Mouse (Mus musculus): ENCODE results near the gene Fbxl5. TPM values are rescaled to one million over a fixed set of nuclear protein-coding genes. Genes with fewer than 3 reads are reported as not detected.

The Fbxl5 gene
- polyA plus RNA-seq (2015; fragmentation: Nextera tagmentation; extraction: Ambion mirVana), result 64.5 and 69.8 TPM in 2 replicates

DNA sequence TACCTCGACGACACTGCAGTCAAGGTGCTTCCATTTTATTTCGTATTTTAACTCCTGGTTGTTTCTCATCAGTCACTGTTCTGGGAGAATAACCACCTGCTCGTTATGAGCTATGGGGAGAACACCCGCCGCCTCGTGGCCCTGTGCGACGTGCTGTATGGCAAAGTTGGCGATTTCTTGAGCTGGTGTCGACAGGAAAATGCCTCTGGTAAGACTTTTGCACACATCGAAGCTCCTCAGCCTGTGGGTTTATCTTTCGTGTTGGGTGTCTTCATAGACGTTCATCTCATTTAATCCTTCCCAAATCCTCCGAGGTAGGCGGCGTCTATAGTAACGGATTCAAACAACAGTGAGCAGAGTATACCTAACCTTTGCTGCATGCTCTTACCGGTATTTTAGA lies at the start of gene Fbxl5:
Fbxl5 (minus strand) TSS at position 101 of the 400 bp plus-strand sequence.
- Histone ChIP-seq H3K27me3 (no peaks in the 10 kb centered on the region), H3K4me3 (no peak within 1 kb of the TSS), H3K27ac (no peak within 1 kb of the TSS), H3K9ac (no peak within 1 kb of the TSS), H3K36me3 (ENCODE audit: poor library complexity, severe bottlenecking) (no peaks in the 10 kb centered on the region), H3K4me2 (no peak within 1 kb of the TSS), H3K4me1 (no peaks in the 10 kb centered on the region), H3K9me3 (replicated peaks) (no peaks in the 10 kb centered on the region)
- no peak for ATAC-seq
- 83% methylated on average over 19 of the region's 19 CpGs for WGBS

DNA sequence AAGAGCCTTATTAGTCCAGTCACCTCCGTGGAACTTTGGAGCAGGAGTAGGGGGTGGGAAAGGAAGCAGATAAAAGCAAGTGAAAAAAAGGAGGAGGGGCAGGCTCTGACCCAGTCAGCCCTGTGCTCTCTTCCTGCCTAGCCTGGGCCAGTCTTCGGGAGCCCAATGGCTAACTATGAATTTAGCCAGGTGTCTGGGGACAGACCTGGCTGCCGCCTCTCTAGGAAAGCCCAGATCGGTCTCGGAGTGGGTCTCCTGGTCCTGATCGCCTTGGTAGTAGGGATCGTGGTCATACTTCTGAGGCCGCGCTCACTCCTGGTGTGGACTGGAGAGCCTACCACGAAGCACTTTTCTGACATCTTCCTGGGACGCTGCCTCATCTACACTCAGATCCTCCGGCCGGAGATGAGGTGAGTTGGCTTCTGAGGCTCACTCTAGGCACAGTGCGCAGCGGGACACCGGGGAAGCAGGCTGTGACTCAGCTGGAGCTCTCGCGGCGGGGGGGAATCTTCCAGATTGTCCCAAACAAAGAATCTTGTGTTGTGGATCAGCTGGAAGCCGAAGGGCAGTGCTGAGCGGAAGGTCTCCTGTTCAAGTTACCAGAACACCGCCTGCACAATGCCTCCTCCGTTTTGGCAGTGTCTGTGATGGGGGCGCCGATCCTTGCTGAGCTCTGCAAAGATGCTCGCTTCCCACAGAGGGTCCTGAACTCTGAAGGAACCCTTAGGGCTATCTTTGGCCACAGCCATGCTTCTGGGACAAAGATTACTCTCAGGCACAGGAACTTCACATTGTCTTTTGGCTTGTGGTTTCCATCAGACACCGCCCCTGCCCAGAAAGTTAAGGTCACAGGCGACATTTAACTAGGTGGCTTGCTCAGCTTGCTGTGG lies 47.5 kb upstream of the Fbxl5 start:
- WGBS, result 5% methylated on average over 28 of the region's 28 CpGs
- Histone ChIP-seq H3K9me3 (replicated peaks) (no peaks in the 10 kb centered on the region), H3K9ac (peak overlapping the region; percentile 51), H3K4me2 (peak overlapping the region; percentile 60), H3K27me3 (peaks cover 4% of the 10 kb centered on the region; the same call in 1 of the 2 replicates), H3K4me3 (peak overlapping the region; percentile 28), H3K27ac (no peak overlapping the region), H3K36me3 (ENCODE audit: poor library complexity, severe bottlenecking) (no peaks in the 10 kb centered on the region), H3K4me1 (peaks cover 9% of the 10 kb centered on the region)
- ATAC-seq, result peak; percentile 41; the same call in 1 of the 2 replicates

- peak within 1 kb of the TSS; percentile 60 for H3K4me2 ChIP-seq
- peaks cover 4% of the 10 kb centered on the region; the same call in 1 of the 2 replicates for H3K27me3 ChIP-seq
- H3K4me1 ChIP-seq, result peaks cover 9% of the 10 kb centered on the region
- ATAC-seq, result no peak
- peak within 1 kb of the TSS; percentile 28 for H3K4me3 ChIP-seq
- H3K9ac ChIP-seq, result peak within 1 kb of the TSS; percentile 51
- no peaks in the 10 kb centered on the region for H3K9me3 ChIP-seq (replicated peaks)
- no peaks in the 10 kb centered on the region for H3K36me3 ChIP-seq (ENCODE audit: poor library complexity, severe bottlenecking)
- no peak within 1 kb of the TSS for H3K27ac ChIP-seq
These were observed 46.8 kb upstream of the Fbxl5 start, which contains the start of gene Cd38 for GRCm38 (mm10) chr5:43868253-43868652. TSS of gene Cd38 (plus strand) at chr5:43868553.

DNA sequence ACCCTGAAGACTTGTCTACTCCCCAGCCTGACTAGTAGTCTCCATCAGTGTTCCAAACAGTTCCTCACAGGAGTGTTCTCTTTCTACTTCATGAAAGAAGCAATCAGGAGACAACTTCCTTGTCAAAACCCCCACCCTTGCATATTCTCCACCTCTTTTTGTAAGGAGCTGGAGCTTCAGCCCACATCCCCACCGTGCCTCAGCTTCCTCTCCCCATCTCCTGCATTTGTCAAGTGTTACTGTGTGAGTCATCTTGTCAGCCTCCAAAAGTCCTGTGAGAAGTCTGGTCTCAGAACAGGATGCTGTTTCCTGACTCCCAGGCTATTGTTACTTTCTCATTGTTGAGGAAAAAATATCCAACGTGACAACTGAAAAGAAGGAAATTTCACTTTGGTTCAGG lies 43.9 kb upstream of the Fbxl5 start:
- Histone ChIP-seq H3K9me3 (replicated peaks) (no peaks in the 10 kb centered on the region), H3K4me2 (no peak overlapping the region), H3K27me3 (peaks cover 4% of the 10 kb centered on the region; the same call in 1 of the 2 replicates), H3K27ac (no peak overlapping the region), H3K9ac (no peak overlapping the region), H3K36me3 (ENCODE audit: poor library complexity, severe bottlenecking) (no peaks in the 10 kb centered on the region), H3K4me3 (no peak overlapping the region), H3K4me1 (peaks cover 9% of the 10 kb centered on the region)
- no peak for ATAC-seq
- WGBS, result 93% methylated on average over 2 of the region's 2 CpGs

DNA sequence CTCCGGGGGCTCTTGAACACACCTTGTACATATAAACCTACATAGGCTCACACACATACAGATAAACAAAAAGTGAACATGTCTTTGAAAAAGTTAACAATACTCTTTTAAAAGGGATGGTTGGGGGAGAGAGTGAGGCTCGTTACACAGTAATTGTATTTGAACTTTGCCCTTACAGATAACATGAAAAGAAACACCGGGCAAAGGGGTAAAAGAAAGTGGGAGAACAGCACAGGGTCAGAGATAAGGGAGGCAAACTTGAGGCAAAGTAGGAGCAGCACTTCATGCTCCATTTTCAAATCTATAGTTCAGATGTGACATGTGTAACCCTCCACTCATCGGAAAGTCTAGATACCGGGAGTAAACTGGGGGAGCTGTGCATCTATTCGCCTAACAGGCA lies 42.2 kb upstream of the Fbxl5 start:
- Histone ChIP-seq H3K4me3 (no peak overlapping the region), H3K9ac (no peak overlapping the region), H3K36me3 (ENCODE audit: poor library complexity, severe bottlenecking) (no peaks in the 10 kb centered on the region), H3K4me2 (no peak overlapping the region), H3K9me3 (replicated peaks) (no peaks in the 10 kb centered on the region), H3K27me3 (peaks cover 4% of the 10 kb centered on the region; the same call in 1 of the 2 replicates), H3K27ac (no peak overlapping the region), H3K4me1 (peaks cover 1% of the 10 kb centered on the region)
- 75% methylated on average over 6 of the region's 6 CpGs for WGBS
- no peak for ATAC-seq

GRCm38 (mm10) chr5:43860670-43861431 lies 39.4 kb upstream of the Fbxl5 start:
- no peak overlapping the region for H3K27ac ChIP-seq
- H3K36me3 ChIP-seq (ENCODE audit: poor library complexity, severe bottlenecking), result no peaks in the 10 kb centered on the region
- ATAC-seq, result no peak
- 77% methylated on average over 5 of the region's 5 CpGs for WGBS
- no peaks in the 10 kb centered on the region for H3K27me3 ChIP-seq
- no peak overlapping the region for H3K4me2 ChIP-seq
- no peak overlapping the region for H3K4me3 ChIP-seq
- no peaks in the 10 kb centered on the region for H3K4me1 ChIP-seq
- H3K9me3 ChIP-seq (replicated peaks), result no peaks in the 10 kb centered on the region
- H3K9ac ChIP-seq, result no peak overlapping the region

DNA sequence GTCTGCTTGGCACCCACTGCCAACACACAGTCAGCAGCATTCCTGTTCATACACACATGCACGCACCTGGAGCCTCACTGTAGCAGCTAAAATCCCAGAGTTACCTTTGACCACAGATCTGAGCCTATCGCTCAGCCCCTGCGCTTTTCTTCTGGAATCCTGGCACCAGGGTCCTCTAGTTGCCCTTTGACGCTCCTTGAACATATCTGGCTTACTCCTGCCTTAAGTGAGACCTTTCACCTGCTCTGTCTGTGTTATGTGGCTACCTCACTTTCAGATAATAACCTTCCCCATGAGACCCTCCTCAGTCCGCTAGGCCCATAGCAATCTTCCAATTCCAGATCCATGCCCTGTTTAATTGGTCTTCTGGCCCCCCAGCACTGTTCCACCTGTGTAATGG lies 38.7 kb upstream of the Fbxl5 start:
- Histone ChIP-seq H3K9ac (no peak overlapping the region), H3K27me3 (no peaks in the 10 kb centered on the region), H3K4me3 (no peak overlapping the region), H3K4me1 (no peaks in the 10 kb centered on the region), H3K4me2 (no peak overlapping the region), H3K36me3 (ENCODE audit: poor library complexity, severe bottlenecking) (no peaks in the 10 kb centered on the region), H3K27ac (no peak overlapping the region), H3K9me3 (replicated peaks) (no peaks in the 10 kb centered on the region)
- 92% methylated on average over 5 of the region's 5 CpGs for WGBS
- no peak for ATAC-seq

DNA sequence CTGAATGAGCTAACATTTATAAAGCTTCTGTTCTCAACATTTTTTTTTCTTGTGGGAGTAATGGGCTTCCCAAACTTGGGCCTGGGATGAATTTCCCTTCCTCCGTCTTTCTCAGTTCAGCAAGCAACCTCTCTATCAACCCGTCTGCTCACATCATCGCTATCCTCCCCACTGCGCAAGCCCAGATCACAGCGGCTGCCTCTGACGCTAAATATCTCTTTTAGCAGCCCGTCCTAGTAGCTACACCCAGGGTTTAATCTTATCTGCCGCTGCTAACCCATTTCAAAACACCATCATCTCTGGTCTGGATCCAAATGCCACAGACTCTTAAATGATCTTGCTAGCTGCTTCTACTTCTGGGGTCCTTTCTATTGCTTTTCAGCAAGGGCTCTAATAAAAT lies 38.2 kb upstream of the Fbxl5 start:
- Histone ChIP-seq H3K4me2 (no peak overlapping the region), H3K9me3 (replicated peaks) (no peaks in the 10 kb centered on the region), H3K4me3 (no peak overlapping the region), H3K36me3 (ENCODE audit: poor library complexity, severe bottlenecking) (no peaks in the 10 kb centered on the region), H3K27ac (no peak overlapping the region), H3K9ac (no peak overlapping the region), H3K4me1 (no peaks in the 10 kb centered on the region), H3K27me3 (no peaks in the 10 kb centered on the region)
- WGBS, result 92% methylated on average over 8 of the region's 8 CpGs
- ATAC-seq, result no peak

- Histone ChIP-seq H3K9ac (no peak overlapping the region), H3K4me2 (no peak overlapping the region), H3K27ac (no peak overlapping the region), H3K36me3 (ENCODE audit: poor library complexity, severe bottlenecking) (no peaks in the 10 kb centered on the region), H3K4me3 (no peak overlapping the region), H3K9me3 (replicated peaks) (no peaks in the 10 kb centered on the region), H3K27me3 (no peaks in the 10 kb centered on the region), H3K4me1 (no peaks in the 10 kb centered on the region)
- ATAC-seq, result no peak
- WGBS, result 82% methylated on average over 2 of the region's 2 CpGs
These were observed 34.3 kb upstream of the Fbxl5 start for GRCm38 (mm10) chr5:43855769-43856168.

- ATAC-seq, result no peak
- Histone ChIP-seq H3K9me3 (replicated peaks) (no peaks in the 10 kb centered on the region), H3K4me2 (no peak overlapping the region), H3K36me3 (ENCODE audit: poor library complexity, severe bottlenecking) (no peaks in the 10 kb centered on the region), H3K27ac (no peak overlapping the region), H3K9ac (no peak overlapping the region), H3K4me3 (no peak overlapping the region), H3K27me3 (no peaks in the 10 kb centered on the region), H3K4me1 (no peaks in the 10 kb centered on the region)
- 88% methylated on average over 7 of the region's 7 CpGs for WGBS
These were observed 32.5 kb upstream of the Fbxl5 start for GRCm38 (mm10) chr5:43853868-43854488.

DNA sequence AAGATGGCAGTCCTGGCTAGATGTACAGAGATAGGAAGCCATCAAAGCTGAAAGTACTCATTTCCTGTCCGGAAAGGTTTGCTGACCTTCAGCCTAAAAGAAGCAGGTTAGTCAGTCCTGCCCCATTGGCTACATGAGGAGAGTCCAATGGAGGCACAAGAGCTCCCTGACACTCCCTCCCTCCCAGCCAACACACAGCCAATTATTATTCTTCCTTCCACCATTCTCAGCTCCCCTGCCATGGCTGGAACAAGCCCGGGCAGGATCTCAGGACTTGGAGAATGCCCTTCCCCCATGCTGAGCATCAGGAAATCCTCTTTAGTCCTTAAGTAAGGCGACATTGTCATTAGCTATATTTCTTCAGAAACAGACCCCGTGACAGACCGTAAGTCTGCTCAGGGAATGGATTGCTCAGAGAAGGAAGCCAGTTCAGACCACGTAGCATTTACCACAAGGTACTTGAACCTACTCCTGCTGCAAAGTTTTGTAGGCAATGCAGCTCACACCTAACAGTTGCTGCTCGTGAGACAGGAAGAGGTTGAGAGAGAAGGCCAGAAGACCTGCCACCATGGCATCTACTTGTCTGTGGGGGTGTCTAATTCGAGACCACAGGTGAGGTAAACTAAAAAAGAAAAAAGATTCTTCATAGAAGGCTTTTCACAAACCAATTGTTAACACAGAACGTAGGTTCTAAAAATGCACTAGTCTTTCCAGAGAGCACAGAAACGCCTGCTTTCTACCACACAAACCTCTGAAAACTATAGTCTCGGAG lies 31.8 kb upstream of the Fbxl5 start:
- no peak for ATAC-seq
- Histone ChIP-seq H3K9ac (no peak overlapping the region), H3K27me3 (no peaks in the 10 kb centered on the region), H3K4me1 (no peaks in the 10 kb centered on the region), H3K4me3 (no peak overlapping the region), H3K4me2 (no peak overlapping the region), H3K36me3 (ENCODE audit: poor library complexity, severe bottlenecking) (no peaks in the 10 kb centered on the region), H3K9me3 (replicated peaks) (no peaks in the 10 kb centered on the region), H3K27ac (no peak overlapping the region)
- WGBS, result 81% methylated on average over 11 of the region's 11 CpGs

All from forebrain, embryonic 13.5 days (tissue).